Mouse (Mus musculus) hindbrain, embryonic 12.5 days (tissue): ENCODE results near the gene Tmtc1. TPM values are rescaled to one million over a fixed set of nuclear protein-coding genes. Genes with fewer than 3 reads are reported as not detected.

Experiments
- ATAC-seq: fragments of 200-750 bp; cut with Nextera tagmentation; 2 replicates; pipeline ENCODE4 v1.8.0; 2017; ENCODE audit warnings: moderate TSS enrichment; ENCODE audit not compliant: low FRiP score
- H3K27ac ChIP-seq: fragments of 300-500 bp; sonication (generic); 2 replicates; pipeline ENCODE4 v1.5.1; 2016; ENCODE audit warnings: mild to moderate bottlenecking
- H3K27me3 ChIP-seq: fragments of 300-500 bp; sonication (generic); 2 replicates; pipeline ENCODE4 v1.6.1; 2016; ENCODE audit warnings: mild to moderate bottlenecking
- H3K36me3 ChIP-seq: fragments of 300-500 bp; sonication (generic); 2 replicates; pipeline ENCODE4 v1.6.1; 2016; ENCODE audit warnings: mild to moderate bottlenecking
- H3K4me1 ChIP-seq: fragments of 300-500 bp; sonication (generic); 2 replicates; pipeline ENCODE4 v1.6.1; 2016
- H3K4me2 ChIP-seq: fragments of 300-500 bp; sonication (generic); replicated peaks from 2 replicates; pipeline ENCODE4 v1.6.1; 2016; ENCODE audit warnings: mild to moderate bottlenecking
- H3K4me3 ChIP-seq: fragments of 300-500 bp; sonication (generic); 2 replicates; pipeline ENCODE4 v1.5.1; 2016; ENCODE audit warnings: mild to moderate bottlenecking
- H3K9ac ChIP-seq: fragments of 300-500 bp; sonication (generic); 2 replicates; pipeline ENCODE4 v1.6.1; 2016; ENCODE audit warnings: mild to moderate bottlenecking, moderate library complexity
- H3K9me3 ChIP-seq: fragments of 300-500 bp; sonication (generic); replicated peaks from 2 replicates; pipeline ENCODE4 v1.6.1; 2016; ENCODE audit warnings: mild to moderate bottlenecking
- WGBS: fragments of 180-500 bp; shearing (Covaris S2); methylation state at CpG from one replicate; pipeline ENCODE4 v1.1.7; 2016; 5-methylcytosine and 5-hydroxymethylcytosine counted together
- polyA plus RNA-seq: library from polyadenylated mRNA; unstranded; fragments of >200 nt; fragmentation: Nextera tagmentation; extraction: Ambion mirVana; gene quantifications from 2 replicates; pipeline ENCODE4 v1.2.1, GENCODE M21; 2016

The Tmtc1 gene
- polyA plus RNA-seq, 1 experiment from 2014 or later: 2.0 TPM

- Histone ChIP-seq H3K4me1 (no peaks in the 10 kb centered on the region), H3K27ac (no peak overlapping the region), H3K36me3 (no peaks in the 10 kb centered on the region), H3K4me2 (no peak overlapping the region), H3K4me3 (no peak overlapping the region), H3K9me3 (no peaks in the 10 kb centered on the region), H3K9ac (no peak overlapping the region), H3K27me3 (no peaks in the 10 kb centered on the region)
- no peak for ATAC-seq
- WGBS: 80% methylated on average over 2 of the region's 2 CpGs
These were observed 37.2 kb downstream of the Tmtc1 start for GRCm38 (mm10) chr6:148406792-148407490.

GRCm38 (mm10) chr6:148405599-148405998, 38.6 kb downstream of the Tmtc1 start:
- no peaks in the 10 kb centered on the region for H3K4me1 ChIP-seq
- H3K27me3 ChIP-seq: no peaks in the 10 kb centered on the region
- H3K36me3 ChIP-seq: no peaks in the 10 kb centered on the region
- 82% methylated on average over 2 of the region's 2 CpGs for WGBS
- no peaks in the 10 kb centered on the region for H3K9me3 ChIP-seq
- H3K9ac ChIP-seq: no peak overlapping the region
- no peak overlapping the region for H3K4me2 ChIP-seq
- no peak overlapping the region for H3K27ac ChIP-seq
- no peak for ATAC-seq
- no peak overlapping the region for H3K4me3 ChIP-seq

- Histone ChIP-seq H3K36me3 (no peaks in the 10 kb centered on the region), H3K27me3 (no peaks in the 10 kb centered on the region), H3K4me3 (no peak overlapping the region), H3K9ac (no peak overlapping the region), H3K4me1 (no peaks in the 10 kb centered on the region), H3K4me2 (no peak overlapping the region), H3K27ac (no peak overlapping the region), H3K9me3 (no peaks in the 10 kb centered on the region)
- WGBS: 31% methylated on average over 1 of the region's 1 CpGs
- ATAC-seq: no peak
These were observed 39.7 kb downstream of the Tmtc1 start for GRCm38 (mm10) chr6:148404500-148404899.

- Histone ChIP-seq H3K4me2 (no peak overlapping the region), H3K36me3 (no peaks in the 10 kb centered on the region), H3K4me1 (no peaks in the 10 kb centered on the region), H3K27ac (no peak overlapping the region), H3K9me3 (no peaks in the 10 kb centered on the region), H3K27me3 (no peaks in the 10 kb centered on the region), H3K4me3 (no peak overlapping the region), H3K9ac (no peak overlapping the region)
- WGBS: 76% methylated on average over 3 of the region's 3 CpGs
- no peak for ATAC-seq
These were observed 40.4 kb downstream of the Tmtc1 start for GRCm38 (mm10) chr6:148403761-148404160.

GRCm38 (mm10) chr6:148401031-148401430, 43.2 kb downstream of the Tmtc1 start:
- no peak for ATAC-seq
- Histone ChIP-seq H3K27me3 (no peaks in the 10 kb centered on the region), H3K4me3 (no peak overlapping the region), H3K27ac (no peak overlapping the region), H3K9ac (no peak overlapping the region), H3K9me3 (no peaks in the 10 kb centered on the region), H3K36me3 (no peaks in the 10 kb centered on the region), H3K4me1 (no peaks in the 10 kb centered on the region), H3K4me2 (no peak overlapping the region)
- 90% methylated on average over 6 of the region's 6 CpGs for WGBS

GRCm38 (mm10) chr6:148399541-148399940, 44.6 kb downstream of the Tmtc1 start:
- no peak overlapping the region for H3K4me3 ChIP-seq
- no peak overlapping the region for H3K4me2 ChIP-seq
- H3K27ac ChIP-seq: no peak overlapping the region
- no peaks in the 10 kb centered on the region for H3K36me3 ChIP-seq
- WGBS: 86% methylated on average over 2 of the region's 2 CpGs
- no peak overlapping the region for H3K9ac ChIP-seq
- ATAC-seq: no peak
- H3K9me3 ChIP-seq: no peaks in the 10 kb centered on the region
- H3K27me3 ChIP-seq: no peaks in the 10 kb centered on the region
- no peaks in the 10 kb centered on the region for H3K4me1 ChIP-seq

- 93% methylated on average over 2 of the region's 2 CpGs for WGBS
- H3K4me1 ChIP-seq: no peaks in the 10 kb centered on the region
- ATAC-seq: no peak
- no peak overlapping the region for H3K4me3 ChIP-seq
- H3K36me3 ChIP-seq: no peaks in the 10 kb centered on the region
- no peaks in the 10 kb centered on the region for H3K9me3 ChIP-seq
- H3K9ac ChIP-seq: no peak overlapping the region
- no peak overlapping the region for H3K4me2 ChIP-seq
- H3K27me3 ChIP-seq: no peaks in the 10 kb centered on the region
- no peak overlapping the region for H3K27ac ChIP-seq
These were observed 45.3 kb downstream of the Tmtc1 start for GRCm38 (mm10) chr6:148398888-148399287.

GRCm38 (mm10) chr6:148397270-148397669, 46.9 kb downstream of the Tmtc1 start:
- no peaks in the 10 kb centered on the region for H3K27me3 ChIP-seq
- no peak overlapping the region for H3K9ac ChIP-seq
- no peak overlapping the region for H3K4me2 ChIP-seq
- no peaks in the 10 kb centered on the region for H3K36me3 ChIP-seq
- no peaks in the 10 kb centered on the region for H3K9me3 ChIP-seq
- no peak for ATAC-seq
- 66% methylated on average over 5 of the region's 5 CpGs for WGBS
- no peak overlapping the region for H3K27ac ChIP-seq
- H3K4me1 ChIP-seq: peaks cover 11% of the 10 kb centered on the region
- no peak overlapping the region for H3K4me3 ChIP-seq

GRCm38 (mm10) chr6:148395272-148395671, 48.9 kb downstream of the Tmtc1 start:
- no peaks in the 10 kb centered on the region for H3K36me3 ChIP-seq
- ATAC-seq: no peak
- no peaks in the 10 kb centered on the region for H3K9me3 ChIP-seq
- 88% methylated on average over 3 of the region's 3 CpGs for WGBS
- H3K4me3 ChIP-seq: no peak overlapping the region
- no peak overlapping the region for H3K27ac ChIP-seq
- H3K9ac ChIP-seq: no peak overlapping the region
- no peak overlapping the region for H3K4me2 ChIP-seq
- peaks cover 25% of the 10 kb centered on the region for H3K4me1 ChIP-seq
- no peaks in the 10 kb centered on the region for H3K27me3 ChIP-seq

GRCm38 (mm10) chr6:148394294-148394693, 49.9 kb downstream of the Tmtc1 start:
- peaks cover 25% of the 10 kb centered on the region for H3K4me1 ChIP-seq
- H3K9ac ChIP-seq: no peak overlapping the region
- H3K9me3 ChIP-seq: no peaks in the 10 kb centered on the region
- no peak overlapping the region for H3K4me2 ChIP-seq
- WGBS: 82% methylated on average over 3 of the region's 3 CpGs
- H3K36me3 ChIP-seq: no peaks in the 10 kb centered on the region
- ATAC-seq: no peak
- no peaks in the 10 kb centered on the region for H3K27me3 ChIP-seq
- no peak overlapping the region for H3K27ac ChIP-seq
- H3K4me3 ChIP-seq: no peak overlapping the region

GRCm38 (mm10) chr6:148392147-148392546, 52.0 kb downstream of the Tmtc1 start:
- Histone ChIP-seq H3K27ac (peak overlapping the region; percentile 60), H3K27me3 (no peaks in the 10 kb centered on the region), H3K4me3 (no peak overlapping the region), H3K9ac (no peak overlapping the region), H3K36me3 (no peaks in the 10 kb centered on the region), H3K4me1 (peaks cover 25% of the 10 kb centered on the region), H3K4me2 (peak overlapping the region; percentile 24; the same call in 1 of the 2 replicates), H3K9me3 (no peaks in the 10 kb centered on the region)
- ATAC-seq: peak; percentile 74; the same call in 1 of the 2 replicates
- 26% methylated on average over 10 of the region's 10 CpGs for WGBS

- ATAC-seq: no peak
- H3K27ac ChIP-seq: peak overlapping the region; percentile 60
- no peaks in the 10 kb centered on the region for H3K36me3 ChIP-seq
These were observed 52.9 kb downstream of the Tmtc1 start for GRCm38 (mm10) chr6:148391286-148391685.

GRCm38 (mm10) chr6:148390630-148391276, 53.4 kb downstream of the Tmtc1 start:
- Histone ChIP-seq H3K9me3 (no peaks in the 10 kb centered on the region), H3K4me1 (peaks cover 25% of the 10 kb centered on the region), H3K9ac (no peak overlapping the region), H3K36me3 (no peaks in the 10 kb centered on the region), H3K27ac (no peak overlapping the region), H3K4me2 (no peak overlapping the region), H3K4me3 (no peak overlapping the region), H3K27me3 (no peaks in the 10 kb centered on the region)
- 40% methylated on average over 4 of the region's 4 CpGs for WGBS
- no peak for ATAC-seq

More at GRCm38 (mm10) chr6:148391286-148391685, 52.9 kb downstream of the Tmtc1 start:
- no peak overlapping the region for H3K4me2 ChIP-seq
- no peaks in the 10 kb centered on the region for H3K27me3 ChIP-seq
- H3K4me1 ChIP-seq: peaks cover 25% of the 10 kb centered on the region
- no peak overlapping the region for H3K9ac ChIP-seq
- WGBS: 71% methylated on average over 7 of the region's 7 CpGs
- H3K9me3 ChIP-seq: no peaks in the 10 kb centered on the region
- no peak overlapping the region for H3K4me3 ChIP-seq
